Mouse (Mus musculus) cerebellum, adult 2 months (tissue): Measurements from ENCODE around the gene Prpf4.

Experiments used
- CTCF ChIP-seq: fragments of 200-500 bp; IDR thresholded peaks from 2 replicates; pipeline ENCODE4 v1.5.1; 2011; ENCODE audit warnings: low read depth, mild to moderate bottlenecking, control low read depth, low read length, moderate library complexity, borderline replicate concordance; ENCODE audit not compliant: insufficient read depth
- POLR2A ChIP-seq: fragments of 200-500 bp; IDR thresholded peaks from 2 replicates; pipeline ENCODE4 v1.6.1; 2011; ENCODE audit warnings: low read length, control low read depth, borderline replicate concordance; ENCODE audit not compliant: insufficient read depth

GRCm38 (mm10) chr4:62475793-62476192 lies 67.2 kb downstream of the Prpf4 start:
- TF ChIP-seq CTCF (no peak), POLR2A (no peak)
